Mouse (Mus musculus): ENCODE measurements around the gene Olfr773. TPM values are rescaled to one million over a fixed set of nuclear protein-coding genes. Genes with fewer than 3 reads are reported as not detected.

The Olfr773 gene
- not detected in 2 replicates for polyA plus RNA-seq (2012; rRNA removed)

DNA sequence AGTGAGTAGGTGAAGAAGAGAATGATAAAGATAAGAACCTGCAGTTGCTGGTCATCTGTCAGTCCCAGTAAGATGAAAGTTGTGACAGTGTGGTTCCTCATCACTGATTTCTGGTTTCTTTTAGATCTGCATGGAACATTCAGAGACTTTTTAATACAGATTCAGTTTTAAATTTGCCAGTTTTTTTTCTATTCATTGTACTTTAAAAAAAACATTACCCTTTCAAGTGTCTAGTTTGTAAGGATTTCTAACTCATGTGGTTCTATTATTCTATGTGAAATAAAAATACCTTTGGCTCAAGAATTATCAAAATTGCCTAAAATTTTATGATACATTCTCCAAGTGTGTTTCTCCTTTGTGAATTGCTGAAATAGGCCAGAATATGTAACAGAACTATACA is at the start of gene Olfr773:
Olfr773 (minus strand) TSS at position 101 of the 400 bp plus-strand sequence.

DNA sequence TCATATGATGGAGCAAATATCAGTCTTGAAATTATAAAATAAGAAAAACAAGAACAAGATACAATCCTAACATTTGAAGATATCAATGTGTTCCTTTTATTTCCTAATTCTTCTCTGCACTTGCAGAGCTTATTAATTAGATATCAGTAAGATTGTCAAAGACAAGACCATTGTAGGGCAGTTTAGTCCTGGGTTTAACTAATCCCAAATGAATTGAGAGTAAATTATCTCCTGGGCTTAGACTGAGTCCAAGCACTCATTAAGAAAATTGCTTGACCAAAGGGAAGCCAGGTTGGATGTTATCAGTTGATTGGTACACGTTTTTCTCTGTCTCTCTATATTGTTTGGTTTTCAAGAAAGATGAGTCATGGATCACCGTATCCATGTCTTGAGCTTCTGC is 48.7 kb upstream of the Olfr773 start, which contains the start of gene Olfr774:
Olfr774 (plus strand) TSS at position 301 of the 400 bp plus-strand sequence.

DNA sequence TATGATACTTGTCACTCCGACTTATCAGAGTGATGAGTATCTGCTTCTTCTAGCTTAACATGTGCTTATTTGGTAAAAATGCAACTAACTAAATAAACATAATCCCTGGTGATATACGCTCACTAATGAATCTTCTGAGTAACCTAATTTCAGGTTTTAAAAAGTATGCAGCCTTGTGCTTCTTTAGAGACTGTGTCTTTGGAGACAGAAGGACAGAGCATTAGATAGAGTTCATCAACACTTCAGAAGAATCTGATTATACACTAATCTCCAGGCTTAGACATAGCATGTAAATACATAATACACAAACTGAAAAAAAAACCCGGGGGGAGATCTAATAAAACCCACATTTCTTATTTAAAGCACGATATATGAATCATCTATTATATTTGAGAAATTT is 9.4 kb downstream of the Olfr773 start, which contains the start of gene Olfr772:
Olfr772 (minus strand) TSS at position 101 of the 400 bp plus-strand sequence.

DNA sequence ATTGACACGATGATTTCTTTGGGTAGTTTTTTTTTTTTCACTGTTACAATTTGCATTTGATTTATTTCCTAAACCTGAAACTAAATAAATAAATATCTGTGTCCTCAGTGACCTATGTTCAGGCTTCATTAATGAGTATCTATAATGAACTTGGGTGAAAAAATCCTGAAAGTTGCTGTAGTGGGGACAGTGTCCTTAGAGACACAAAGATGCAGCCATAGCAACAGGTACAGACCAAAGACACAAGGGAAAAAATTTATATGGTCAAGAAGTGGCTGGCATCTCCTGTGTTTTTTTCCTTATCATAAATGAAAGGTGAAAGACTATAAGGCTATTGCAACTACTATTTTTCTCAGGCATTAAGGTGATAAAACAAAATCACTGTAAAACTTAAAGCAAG is 22.6 kb downstream of the Olfr773 start, which contains the start of gene Olfr771:
Olfr771 (minus strand) TSS at position 101 of the 400 bp plus-strand sequence.

DNA sequence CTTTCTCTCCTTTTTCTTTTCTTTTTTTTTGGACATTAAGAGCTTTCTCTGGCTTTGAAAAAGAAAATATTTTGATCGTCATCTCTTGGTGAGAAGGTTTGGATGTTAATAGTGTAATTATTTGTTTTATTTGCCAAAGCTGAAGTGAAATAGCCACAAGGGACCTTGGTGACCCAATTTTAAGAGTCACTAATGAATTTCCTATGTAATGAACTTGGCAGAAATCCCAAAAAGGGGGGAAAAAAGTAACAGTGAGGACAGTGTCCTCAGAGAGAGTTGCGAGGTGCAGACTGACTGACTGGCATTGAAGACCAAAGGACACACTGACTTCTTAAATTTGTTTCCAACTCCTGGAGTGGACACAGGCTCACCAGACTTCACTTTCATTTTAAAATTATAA is 48.3 kb downstream of the Olfr773 start, which contains the start of gene Olfr770:
Olfr770 (minus strand) TSS at position 101 of the 400 bp plus-strand sequence.

Other genes starting within 250 kb of the Olfr773 start
- 0.27 and 0.96 TPM in 2 replicates for gene Mettl7b, start 226.4 kb downstream of the Olfr773 start, polyA plus RNA-seq (2012; rRNA removed)
- gene Olfr9, start 198.0 kb downstream of the Olfr773 start, polyA plus RNA-seq (2012; rRNA removed), result not detected in 2 replicates
- gene Olfr763, start 176.6 kb downstream of the Olfr773 start, polyA plus RNA-seq (2012; rRNA removed), result not detected in 2 replicates
- gene Olfr764-ps1, start 147.5 kb downstream of the Olfr773 start, polyA plus RNA-seq (2012; rRNA removed), result not detected in 2 replicates
- not detected in 2 replicates for gene Olfr765, start 137.4 kb downstream of the Olfr773 start, polyA plus RNA-seq (2012; rRNA removed)
- not detected in 2 replicates for gene Olfr766-ps1, start 118.4 kb downstream of the Olfr773 start, polyA plus RNA-seq (2012; rRNA removed)
- not detected in 2 replicates for gene Olfr767, start 104.5 kb downstream of the Olfr773 start, polyA plus RNA-seq (2012; rRNA removed)
- gene Olfr768, start 88.0 kb downstream of the Olfr773 start, polyA plus RNA-seq (2012; rRNA removed), result not detected in 2 replicates
- not detected in 2 replicates for gene Olfr769, start 69.6 kb downstream of the Olfr773 start, polyA plus RNA-seq (2012; rRNA removed)
- gene Olfr770, start 48.4 kb downstream of the Olfr773 start, polyA plus RNA-seq (2012; rRNA removed), result not detected in 2 replicates
- gene Olfr771, start 22.7 kb downstream of the Olfr773 start, polyA plus RNA-seq (2012; rRNA removed), result not detected in 2 replicates
- gene Olfr772, start 9.5 kb downstream of the Olfr773 start, polyA plus RNA-seq (2012; rRNA removed), result not detected in 2 replicates
- gene Olfr774, start 48.8 kb upstream of the Olfr773 start, polyA plus RNA-seq (2012; rRNA removed), result not detected in 2 replicates
- not detected in 2 replicates for gene Olfr775, start 61.0 kb upstream of the Olfr773 start, polyA plus RNA-seq (2012; rRNA removed)
- not detected in 2 replicates for gene Olfr776, start 71.7 kb upstream of the Olfr773 start, polyA plus RNA-seq (2012; rRNA removed)
- not detected in 2 replicates for gene Olfr777, start 84.1 kb upstream of the Olfr773 start, polyA plus RNA-seq (2012; rRNA removed)
- gene Olfr780, start 130.7 kb upstream of the Olfr773 start, polyA plus RNA-seq (2012; rRNA removed), result not detected in 2 replicates
- gene Olfr781, start 141.4 kb upstream of the Olfr773 start, polyA plus RNA-seq (2012; rRNA removed), result not detected in 2 replicates
- not detected in 2 replicates for gene Olfr782, start 161.4 kb upstream of the Olfr773 start, polyA plus RNA-seq (2012; rRNA removed)
- 0.02 TPM in 1 of 2 replicates, not detected in the other for gene Olfr784, start 196.7 kb upstream of the Olfr773 start, polyA plus RNA-seq (2012; rRNA removed)
- not detected in 2 replicates for gene Olfr785, start 218.0 kb upstream of the Olfr773 start, polyA plus RNA-seq (2012; rRNA removed)
- not detected in 2 replicates for gene Olfr786, start 239.9 kb upstream of the Olfr773 start, polyA plus RNA-seq (2012; rRNA removed)